Mouse (Mus musculus) G1E (cell line): ENCODE results near the gene Slc35e3.

Experiments used
- CTCF ChIP-seq: IDR thresholded peaks from 2 replicates; pipeline ENCODE4 v1.5.1; 2012; ENCODE audit warnings: low read depth, low read length, inconsistent platforms, mixed read lengths
- GATA1 ChIP-seq: IDR thresholded peaks from 2 replicates; pipeline ENCODE4 v1.6.1; 2012; ENCODE audit warnings: borderline replicate concordance, low read length, inconsistent platforms, mixed read lengths
- GATA2 ChIP-seq: IDR thresholded peaks from 2 replicates; pipeline ENCODE4 v1.6.1; 2012; ENCODE audit warnings: low read depth, low read length, inconsistent platforms, borderline replicate concordance
- POLR2AphosphoS5 ChIP-seq: IDR thresholded peaks from 2 replicates; pipeline ENCODE4 v1.6.1; 2012; ENCODE audit warnings: low read depth, low read length, inconsistent platforms; ENCODE audit not compliant: insufficient replicate concordance
- TAL1 ChIP-seq: conservative IDR thresholded peaks from 2 replicates; pipeline ENCODE4 v1.6.1; 2012; ENCODE audit warnings: low read depth, low read length, inconsistent platforms, mixed read lengths

GRCm38 (mm10) chr10:117755799-117756467, 9.8 kb upstream of the Slc35e3 start:
- TF ChIP-seq GATA1 (no peak), CTCF (no peak), TAL1 (no peak), GATA2 (no peak), POLR2AphosphoS5 (no peak)
